Mouse (Mus musculus) lung, embryonic 16.5 days (tissue): ENCODE measurements at regions not wholly inside any gene's neighbourhood (a gene's known extent, or its start where the extent isn't known, plus 50 kb on each side); places are given as distances from the start of the nearest gene placed in this dataset.

Experiments used
- ATAC-seq: fragments of 200-750 bp; cut with Nextera tagmentation; 2 replicates; pipeline ENCODE4 v1.8.0; 2017; ENCODE audit warnings: low read depth, mild to moderate bottlenecking, moderate library complexity
- H3K27ac ChIP-seq: fragments of 300-500 bp; sonication (generic); 2 replicates; pipeline ENCODE4 v1.5.1; 2014; ENCODE audit warnings: mild to moderate bottlenecking, control low read depth, low read length
- H3K27me3 ChIP-seq: fragments of 300-500 bp; sonication (generic); 2 replicates; pipeline ENCODE4 v1.6.1; 2014; ENCODE audit warnings: low read depth, low read length, mixed read lengths; ENCODE audit not compliant: control insufficient read depth, insufficient read depth
- H3K36me3 ChIP-seq: fragments of 300-500 bp; sonication (generic); 2 replicates; pipeline ENCODE4 v1.6.1; 2014; ENCODE audit warnings: low read length; ENCODE audit not compliant: control insufficient read depth, insufficient read depth
- H3K4me1 ChIP-seq: fragments of 300-500 bp; sonication (generic); replicated peaks from 2 replicates; pipeline ENCODE4 v1.6.1; 2014; ENCODE audit warnings: low read length, mixed read lengths; ENCODE audit not compliant: control insufficient read depth, insufficient read depth
- H3K4me2 ChIP-seq: fragments of 300-500 bp; sonication (generic); 2 replicates; pipeline ENCODE4 v1.6.1; 2014; ENCODE audit warnings: low read depth, low read length, control low read depth
- H3K4me3 ChIP-seq: fragments of 300-500 bp; sonication (generic); 2 replicates; pipeline ENCODE4 v1.5.1; 2014; ENCODE audit warnings: mild to moderate bottlenecking, low read length, control low read depth
- H3K9ac ChIP-seq: fragments of 300-500 bp; sonication (generic); 2 replicates; pipeline ENCODE4 v1.6.1; 2014; ENCODE audit warnings: low read length, control low read depth
- H3K9me3 ChIP-seq: fragments of 300-500 bp; sonication (generic); 2 replicates; pipeline ENCODE4 v1.6.1; 2016; ENCODE audit warnings: low read length; ENCODE audit not compliant: control insufficient read depth
- WGBS: fragments of 180-500 bp; shearing (Covaris S2); extraction: QIAGEN DNeasy Blood & Tissue Kit; methylation state at CpG from one replicate; pipeline ENCODE4 v1.1.7; 2014; 5-methylcytosine and 5-hydroxymethylcytosine counted together

- Histone ChIP-seq H3K9ac (no peak overlapping the region), H3K27me3 (no peaks in the 10 kb centered on the region), H3K27ac (peak overlapping the region; percentile 44), H3K4me3 (no peak overlapping the region), H3K4me1 (peaks cover 12% of the 10 kb centered on the region), H3K9me3 (no peaks in the 10 kb centered on the region), H3K4me2 (no peak overlapping the region), H3K36me3 (no peaks in the 10 kb centered on the region)
- peak; percentile 21; the same call in 1 of the 2 replicates for ATAC-seq
- 63% methylated on average over 7 of the region's 7 CpGs for WGBS
These were observed 160.9 kb downstream of the Plk2 start for GRCm38 (mm10) chr13:110555529-110556319.

GRCm38 (mm10) chr13:110556355-110557095 lies 161.7 kb downstream of the Plk2 start:
- no peaks in the 10 kb centered on the region for H3K9me3 ChIP-seq
- H3K27me3 ChIP-seq = no peaks in the 10 kb centered on the region
- no peak overlapping the region for H3K4me2 ChIP-seq
- peaks cover 14% of the 10 kb centered on the region for H3K4me1 ChIP-seq
- no peak overlapping the region for H3K27ac ChIP-seq
- H3K36me3 ChIP-seq = no peaks in the 10 kb centered on the region
- no peak for ATAC-seq
- 60% methylated on average over 9 of the region's 9 CpGs for WGBS
- no peak overlapping the region for H3K4me3 ChIP-seq
- no peak overlapping the region for H3K9ac ChIP-seq

GRCm38 (mm10) chr13:110557930-110558727 lies 163.3 kb downstream of the Plk2 start:
- H3K4me3 ChIP-seq = peak overlapping the region; percentile 3; the same call in 1 of the 2 replicates
- peaks cover 14% of the 10 kb centered on the region for H3K4me1 ChIP-seq
- WGBS = 38% methylated on average over 28 of the region's 28 CpGs
- H3K27ac ChIP-seq = peak overlapping the region; percentile 82
- ATAC-seq = peak; percentile 77
- H3K9ac ChIP-seq = no peak overlapping the region
- H3K4me2 ChIP-seq = peak overlapping the region; percentile 6
- H3K27me3 ChIP-seq = no peaks in the 10 kb centered on the region
- no peaks in the 10 kb centered on the region for H3K9me3 ChIP-seq
- no peaks in the 10 kb centered on the region for H3K36me3 ChIP-seq

- H3K9ac ChIP-seq = no peak overlapping the region
- H3K36me3 ChIP-seq = no peaks in the 10 kb centered on the region
- no peak overlapping the region for H3K4me3 ChIP-seq
- ATAC-seq = no peak
- peaks cover 11% of the 10 kb centered on the region for H3K4me1 ChIP-seq
- no peak overlapping the region for H3K4me2 ChIP-seq
- 63% methylated on average over 13 of the region's 13 CpGs for WGBS
- no peaks in the 10 kb centered on the region for H3K27me3 ChIP-seq
- no peaks in the 10 kb centered on the region for H3K9me3 ChIP-seq
- peak overlapping the region; percentile 21; the same call in 1 of the 2 replicates for H3K27ac ChIP-seq
These were observed 165.7 kb downstream of the Plk2 start for GRCm38 (mm10) chr13:110560566-110560965.

GRCm38 (mm10) chr13:110562499-110562898 lies 167.7 kb downstream of the Plk2 start:
- no peak for ATAC-seq
- H3K9ac ChIP-seq = no peak overlapping the region
- peak overlapping the region; percentile 78 for H3K27ac ChIP-seq
- no peaks in the 10 kb centered on the region for H3K9me3 ChIP-seq
- H3K27me3 ChIP-seq = no peaks in the 10 kb centered on the region
- H3K36me3 ChIP-seq = no peaks in the 10 kb centered on the region
- no peak overlapping the region for H3K4me2 ChIP-seq
- H3K4me3 ChIP-seq = no peak overlapping the region
- peaks cover 6% of the 10 kb centered on the region; the same call in 1 of the 2 replicates for H3K4me1 ChIP-seq
- 60% methylated on average over 3 of the region's 3 CpGs for whole genome bisulfite sequencing

- H3K27me3 ChIP-seq = no peaks in the 10 kb centered on the region
- H3K9me3 ChIP-seq = no peaks in the 10 kb centered on the region
- WGBS = 30% methylated on average over 5 of the region's 5 CpGs
- H3K4me2 ChIP-seq = no peak overlapping the region
- H3K9ac ChIP-seq = no peak overlapping the region
- H3K4me1 ChIP-seq = peaks cover 4% of the 10 kb centered on the region; the same call in 1 of the 2 replicates
- peak; percentile 84 for ATAC-seq
- H3K4me3 ChIP-seq = no peak overlapping the region
- peak overlapping the region; percentile 55 for H3K27ac ChIP-seq
- no peaks in the 10 kb centered on the region for H3K36me3 ChIP-seq
These were observed 168.1 kb downstream of the Plk2 start for GRCm38 (mm10) chr13:110562902-110563301.

GRCm38 (mm10) chr13:110563967-110564366 lies 169.1 kb downstream of the Plk2 start:
- ATAC-seq = peak; percentile 73
- 31% methylated on average over 9 of the region's 9 CpGs for WGBS
- Histone ChIP-seq H3K4me2 (no peak overlapping the region), H3K27me3 (no peaks in the 10 kb centered on the region), H3K4me3 (no peak overlapping the region), H3K9ac (no peak overlapping the region), H3K36me3 (no peaks in the 10 kb centered on the region), H3K9me3 (no peaks in the 10 kb centered on the region), H3K27ac (peak overlapping the region; percentile 62; the same call in 1 of the 2 replicates), H3K4me1 (0 out of 2 replicates have a peak, but pooled peaks cover 2% of the 10 kb centered on the region)

- WGBS = 63% methylated on average over 8 of the region's 8 CpGs
- H3K4me3 ChIP-seq = no peak overlapping the region
- no peak for ATAC-seq
- no peaks in the 10 kb centered on the region for H3K4me1 ChIP-seq
- no peak overlapping the region for H3K27ac ChIP-seq
- H3K9me3 ChIP-seq = no peaks in the 10 kb centered on the region
- H3K36me3 ChIP-seq = no peaks in the 10 kb centered on the region
- no peak overlapping the region for H3K9ac ChIP-seq
- no peaks in the 10 kb centered on the region for H3K27me3 ChIP-seq
- H3K4me2 ChIP-seq = no peak overlapping the region
These were observed 173.8 kb downstream of the Plk2 start for GRCm38 (mm10) chr13:110568482-110569179.
